Mouse (Mus musculus) frontal cortex, postnatal 14 days (tissue): ENCODE measurements around the gene Ndufaf8.

Experiments
- DNase-seq, 2 experiments: peaks; one replicate each; pipeline ENCODE4 v3.0.0; 2022; ENCODE audit warnings: low spot score in 2 of 2

Ndufaf8 gene

DNA sequence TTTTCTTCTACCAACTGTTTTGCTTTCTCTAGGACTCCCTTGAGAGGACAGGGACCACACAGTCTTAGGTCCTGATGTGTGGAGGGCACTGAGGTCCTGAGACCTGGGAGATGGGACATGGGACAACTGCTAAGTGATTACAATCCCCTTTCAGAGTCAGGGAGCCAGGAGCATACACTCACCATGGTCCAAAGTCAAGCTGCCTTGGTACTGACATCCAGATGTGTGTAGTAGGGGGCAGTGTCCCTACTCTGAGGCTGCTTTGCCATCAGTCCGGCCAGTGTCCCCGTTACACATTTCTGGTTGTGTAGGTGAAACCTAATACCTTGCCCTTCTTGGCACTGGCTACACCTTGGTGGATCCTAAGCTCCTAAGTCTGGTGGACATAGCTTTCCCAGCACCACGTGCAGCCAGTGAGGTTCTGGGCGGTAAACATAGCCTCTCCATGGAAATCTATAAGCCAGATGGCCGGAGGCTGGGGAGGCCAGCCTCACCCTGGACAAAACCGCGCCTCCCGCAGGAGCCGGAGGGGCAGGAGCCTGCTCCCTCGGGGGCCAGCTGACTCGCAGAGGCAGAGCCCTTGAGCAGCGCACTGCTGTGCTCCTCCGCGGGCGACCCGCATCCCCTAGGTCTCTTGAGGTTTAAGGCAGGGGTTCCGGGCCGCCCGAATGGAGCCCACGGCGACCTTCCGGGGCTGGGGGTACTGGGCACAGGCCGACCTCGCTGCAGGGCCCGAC lies 12.7 kb upstream of the Ndufaf8 start:
- DNase-seq, result peak in 1 of 2 experiments; percentile 20

DNA sequence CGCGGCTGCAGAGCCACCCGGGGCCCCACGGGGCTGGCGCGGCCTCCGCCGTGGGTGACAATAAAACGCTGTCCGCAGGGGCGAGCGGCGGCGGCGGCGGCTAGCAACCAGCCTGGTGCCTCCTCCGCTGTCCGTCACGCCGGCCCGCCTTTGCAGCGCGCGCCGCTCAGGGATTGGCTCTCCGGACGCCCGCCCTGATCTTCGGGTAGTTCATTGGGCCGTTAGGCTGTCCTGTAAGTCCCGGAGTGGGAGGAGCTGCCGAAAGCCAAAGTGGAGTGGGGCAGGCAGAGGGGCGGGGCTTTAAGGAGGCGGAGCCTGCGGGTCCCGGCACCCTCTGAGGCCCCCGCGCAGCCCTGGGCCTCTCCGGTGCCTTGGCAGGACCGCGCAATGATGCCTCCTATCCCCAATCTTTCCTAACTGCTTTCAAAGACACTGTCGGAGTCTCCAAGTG lies 12.0 kb upstream of the Ndufaf8 start, which contains the start of gene Cep131:
Gene Cep131 (minus strand): TSS at position 126 of the 451 bp plus-strand sequence.
- DNase-seq, result peak; percentile 95 to 96

GRCm38 (mm10) chr11:120090661-120091060 lies 8.1 kb upstream of the Ndufaf8 start:
- no peak for DNase-seq

DNA sequence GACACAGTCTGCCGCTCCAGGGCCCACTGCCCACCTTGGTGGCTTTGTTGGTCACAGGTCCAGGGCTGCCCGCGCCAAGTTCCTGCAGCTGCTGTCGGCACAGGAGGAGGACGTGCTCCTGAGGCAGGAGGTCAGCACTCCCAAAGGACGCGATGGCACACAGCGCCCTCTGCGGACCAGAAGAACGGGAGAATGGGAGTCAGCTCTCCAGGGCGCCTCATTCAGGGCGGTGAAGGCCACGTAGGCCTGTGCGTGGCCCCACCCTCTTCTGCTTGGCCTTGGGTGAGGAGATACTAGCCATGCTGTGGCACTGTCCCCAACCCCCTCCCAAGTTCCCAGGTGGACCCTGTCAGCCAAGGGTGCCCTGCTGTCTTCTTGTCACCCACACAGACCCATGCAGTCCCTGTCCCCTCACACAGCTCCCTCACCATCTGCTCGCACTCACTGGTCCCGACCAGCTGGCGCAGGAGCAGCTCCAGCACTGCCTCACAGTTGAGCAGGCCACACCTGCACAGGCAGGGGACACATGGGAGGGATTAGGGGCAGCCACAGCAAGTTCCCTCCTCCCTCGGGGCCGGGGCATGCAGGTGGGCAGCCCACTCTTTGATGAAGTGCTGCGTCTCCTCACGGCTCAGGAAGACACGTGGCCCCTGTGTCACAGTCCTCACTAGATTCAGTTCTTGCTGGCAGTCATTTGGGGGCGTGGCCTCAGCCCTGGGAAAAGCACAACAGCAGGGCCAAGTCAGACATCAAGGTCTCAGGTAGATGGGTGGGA lies 5.7 kb upstream of the Ndufaf8 start:
- DNase-seq, result no peak

DNA sequence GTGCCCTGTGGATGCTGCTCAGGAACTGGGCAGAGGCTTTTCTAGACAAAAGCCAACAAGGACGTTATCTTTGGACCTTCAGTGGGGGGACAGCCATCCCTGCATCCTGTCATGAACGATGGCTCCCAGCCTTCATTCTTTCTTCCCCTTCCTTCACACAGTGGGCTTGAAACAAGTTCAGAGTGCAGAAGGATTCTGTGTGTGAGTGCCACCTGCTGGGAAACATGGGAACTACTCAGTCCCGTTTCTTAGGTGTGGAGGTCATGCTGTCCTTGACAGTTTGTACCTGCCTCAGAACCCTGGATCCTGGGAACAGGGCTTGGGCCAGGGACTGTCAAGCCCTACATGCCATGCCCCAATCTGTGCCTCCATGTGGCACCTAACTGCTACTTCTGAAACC lies 2.3 kb downstream of the Ndufaf8 start:
- peak; percentile 58 to 70 for DNase-seq

DNA sequence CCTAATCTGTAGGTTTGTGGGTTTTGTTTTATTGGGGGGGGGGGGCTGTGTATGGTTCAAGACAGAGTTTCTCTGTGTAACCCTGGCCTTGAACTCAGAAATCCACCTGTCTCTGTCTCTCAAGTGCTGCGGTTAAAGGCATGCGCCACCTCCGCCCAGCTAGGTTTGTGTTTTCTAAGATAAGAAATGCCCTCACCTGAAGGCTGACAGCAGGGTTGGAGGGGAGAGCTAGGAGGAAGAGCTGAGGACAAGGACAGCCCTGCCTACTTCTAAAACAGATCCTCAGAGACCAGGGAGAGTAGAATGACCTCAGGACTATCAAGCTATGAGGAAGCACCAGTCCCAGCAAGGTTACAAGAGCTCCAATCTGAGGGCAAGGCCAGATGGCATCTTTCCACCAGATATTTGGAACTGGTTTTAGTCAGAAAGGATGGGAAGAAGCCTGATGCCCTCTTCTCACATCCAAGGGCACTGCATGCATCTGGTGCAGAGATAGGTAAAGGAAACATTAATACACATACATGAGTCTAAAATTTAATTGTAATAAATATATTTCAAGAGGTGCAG lies 4.8 kb downstream of the Ndufaf8 start:
- DNase-seq, result no peak

DNA sequence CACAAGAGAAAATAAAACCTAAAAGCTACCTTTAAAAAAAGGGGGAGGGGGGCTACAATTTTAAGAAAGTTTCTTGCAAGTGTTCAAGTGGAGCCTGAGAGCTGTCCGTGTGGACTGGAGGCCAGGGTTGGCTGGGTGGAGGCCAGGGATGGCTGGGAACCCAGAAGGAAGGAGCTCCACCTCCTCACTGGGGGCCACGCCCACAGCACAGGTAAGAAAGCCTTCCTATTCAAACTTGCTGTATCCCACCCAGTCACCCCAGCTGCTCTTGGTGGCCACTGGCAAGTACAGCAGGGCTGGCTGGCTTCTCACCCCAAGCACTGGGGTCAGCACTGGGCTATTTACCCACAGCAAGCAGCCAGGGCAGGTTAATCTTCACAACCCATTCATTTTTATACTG lies 8.3 kb downstream of the Ndufaf8 start:
- DNase-seq, result no peak

GRCm38 (mm10) chr11:120107796-120108195 lies 9.1 kb downstream of the Ndufaf8 start:
- DNase-seq, result no peak

DNA sequence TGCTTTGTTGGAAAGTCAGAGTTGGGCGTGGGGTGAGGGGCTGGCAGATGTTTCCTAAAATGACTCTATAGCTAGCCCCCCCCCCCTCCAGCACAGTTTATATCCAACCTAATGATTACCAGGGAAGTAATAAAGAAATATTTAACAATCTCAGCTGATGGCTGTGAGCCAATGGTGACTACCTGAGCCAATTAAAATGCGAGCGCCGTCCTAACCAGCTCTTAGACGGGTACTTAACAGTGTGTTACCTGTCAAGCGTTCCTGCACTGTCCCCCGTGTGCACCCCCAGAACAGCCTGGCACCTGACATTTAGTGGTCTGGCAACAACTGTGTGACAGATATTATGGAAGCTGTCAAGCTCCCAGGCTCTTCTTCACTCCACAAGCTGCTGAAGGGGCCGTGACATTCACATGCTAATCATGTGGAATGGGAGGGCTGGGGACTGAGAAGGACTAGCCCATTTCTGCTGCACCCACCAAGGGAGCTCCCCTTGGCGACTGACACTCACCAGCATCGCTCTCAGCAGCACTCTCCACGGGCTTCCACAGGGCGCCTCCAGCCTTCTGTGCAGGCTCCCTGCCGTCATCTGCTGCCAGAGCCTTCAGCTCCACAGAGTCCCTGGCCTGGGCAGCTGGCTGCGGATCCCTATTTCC lies 11.0 kb downstream of the Ndufaf8 start:
- no peak for DNase-seq

GRCm38 (mm10) chr11:120110554-120110953 lies 11.8 kb downstream of the Ndufaf8 start:
- DNase-seq, result no peak

GRCm38 (mm10) chr11:120111033-120111432 lies 12.3 kb downstream of the Ndufaf8 start:
- peak in 1 of 2 experiments; percentile 47 for DNase-seq

GRCm38 (mm10) chr11:120112136-120112535 lies 13.4 kb downstream of the Ndufaf8 start:
- no peak for DNase-seq

DNA sequence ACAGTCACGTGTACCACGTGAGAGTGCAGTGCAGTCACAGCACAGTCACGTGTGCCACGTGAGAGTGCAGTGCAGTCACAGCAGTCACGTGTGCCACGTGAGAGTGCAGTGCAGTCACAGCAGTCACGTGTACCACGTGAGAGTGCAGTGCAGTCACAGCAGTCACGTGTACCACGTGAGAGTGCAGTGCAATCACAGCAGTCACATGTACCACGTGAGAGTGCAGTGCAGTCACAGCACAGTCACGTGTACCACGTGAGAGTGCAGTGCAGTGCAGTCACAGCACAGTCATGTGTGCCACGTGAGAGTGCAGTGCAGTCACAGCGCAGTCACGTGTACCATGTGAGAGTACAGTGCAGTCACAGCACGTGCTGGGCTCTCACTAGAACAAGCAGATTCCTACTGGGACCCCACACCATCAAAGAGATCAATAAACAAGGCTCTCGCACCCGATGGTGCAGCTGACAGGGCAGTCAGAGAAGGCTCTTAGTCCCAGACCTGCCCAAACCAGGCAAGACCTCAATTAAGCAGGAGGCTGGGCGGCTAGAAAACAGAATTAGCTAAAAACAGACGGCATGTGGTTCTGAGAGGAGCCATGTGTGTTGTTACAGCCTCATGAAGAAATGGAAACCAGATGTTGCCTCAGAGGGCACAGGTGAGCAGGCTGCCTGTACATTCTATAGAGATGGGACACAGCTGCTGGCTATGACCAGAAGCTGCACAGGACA lies 15.9 kb downstream of the Ndufaf8 start:
- DNase-seq, result no peak

DNA sequence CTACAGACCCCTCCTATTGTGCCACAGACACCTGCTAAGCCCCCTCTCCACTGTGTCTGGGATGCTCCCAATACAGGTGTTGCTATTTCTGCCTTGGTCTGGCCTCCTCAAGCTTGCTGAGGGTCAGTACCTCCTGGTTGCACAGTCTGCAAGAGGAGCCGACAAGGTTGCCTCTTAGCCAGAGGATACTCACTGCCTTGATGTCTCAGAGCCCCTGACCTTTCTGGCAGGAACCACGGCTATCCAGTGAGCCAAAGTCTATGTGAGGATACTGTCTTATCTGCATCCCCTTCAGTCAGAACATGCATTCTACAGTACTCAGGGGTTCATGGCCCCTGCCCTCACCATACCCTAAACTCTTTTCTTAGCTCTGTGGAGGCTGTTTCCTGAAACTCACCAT lies 18.9 kb downstream of the Ndufaf8 start:
- no peak for DNase-seq

DNA sequence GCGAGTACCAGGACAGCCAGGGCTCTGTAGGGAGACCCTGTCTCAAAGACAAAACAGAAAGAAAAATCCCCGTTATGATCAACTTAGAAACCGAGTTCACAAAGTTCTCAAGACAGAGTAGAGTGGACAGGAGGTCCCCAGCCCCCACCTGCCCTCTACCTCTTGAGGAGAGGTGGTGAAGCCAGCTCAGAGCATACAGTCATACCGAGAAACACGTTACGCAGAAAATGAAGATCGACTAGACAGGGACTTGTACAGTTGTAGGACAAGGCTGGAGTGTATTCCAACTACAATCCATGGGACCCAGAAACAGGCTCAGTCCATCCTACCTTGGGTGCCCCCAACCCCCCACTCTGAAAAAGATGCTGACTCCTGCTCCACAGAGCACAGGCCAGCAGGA lies 20.4 kb downstream of the Ndufaf8 start:
- no peak for DNase-seq

DNA sequence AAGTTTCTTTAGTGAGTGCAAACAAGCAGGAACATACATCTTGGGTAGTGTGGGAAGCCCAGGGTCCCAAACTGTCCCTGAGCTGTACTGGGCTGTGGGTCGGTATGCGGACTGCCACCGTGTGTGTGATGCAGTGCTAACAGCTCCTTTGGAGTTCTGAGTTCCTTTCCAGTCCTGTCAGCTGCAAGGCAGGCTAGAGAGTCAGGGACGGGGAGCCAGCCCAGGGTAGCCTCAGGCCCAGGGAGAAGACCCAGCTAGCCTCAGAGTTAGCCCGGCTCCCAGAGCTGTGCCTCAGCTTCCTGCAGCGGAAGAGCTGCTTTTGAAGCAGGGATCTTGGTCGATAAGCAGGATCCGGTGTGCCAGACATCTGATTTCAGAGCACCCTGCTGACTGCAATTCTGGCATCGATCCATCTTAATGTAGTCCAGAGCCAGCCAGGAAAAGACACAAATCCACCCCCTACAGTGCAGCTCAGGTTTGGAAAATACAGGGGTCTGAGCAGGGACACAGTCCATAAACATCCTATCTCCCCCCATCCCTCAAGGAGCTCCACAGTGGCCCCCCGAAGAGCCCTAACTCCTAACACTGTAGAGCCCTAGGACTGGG lies 21.3 kb downstream of the Ndufaf8 start:
- DNase-seq, result no peak

- DNase-seq, result peak in 1 of 2 experiments; percentile 63
These were observed 22.1 kb downstream of the Ndufaf8 start for GRCm38 (mm10) chr11:120120642-120121420.

DNA sequence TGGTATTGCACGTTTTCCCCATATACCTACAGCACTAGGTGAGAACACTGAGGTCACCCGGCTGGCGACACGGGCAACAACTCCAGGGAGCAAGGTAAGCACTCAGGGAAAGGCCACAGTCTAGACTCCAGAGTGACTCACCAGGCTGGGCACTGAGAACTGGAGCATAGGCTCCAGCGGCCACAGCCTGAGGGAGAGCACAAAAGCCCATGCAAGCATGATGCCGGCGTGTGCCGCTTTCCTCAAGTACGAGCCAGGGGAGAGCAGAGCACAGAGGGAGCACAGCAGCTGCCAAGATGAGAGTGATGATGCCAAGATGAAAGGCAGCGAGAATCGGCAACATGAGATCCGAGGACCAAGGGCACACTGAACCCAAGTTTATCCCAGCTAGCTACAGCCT lies 23.4 kb downstream of the Ndufaf8 start:
- no peak for DNase-seq

- DNase-seq, result no peak
These were observed 28.1 kb downstream of the Ndufaf8 start for GRCm38 (mm10) chr11:120126845-120127244.

DNA sequence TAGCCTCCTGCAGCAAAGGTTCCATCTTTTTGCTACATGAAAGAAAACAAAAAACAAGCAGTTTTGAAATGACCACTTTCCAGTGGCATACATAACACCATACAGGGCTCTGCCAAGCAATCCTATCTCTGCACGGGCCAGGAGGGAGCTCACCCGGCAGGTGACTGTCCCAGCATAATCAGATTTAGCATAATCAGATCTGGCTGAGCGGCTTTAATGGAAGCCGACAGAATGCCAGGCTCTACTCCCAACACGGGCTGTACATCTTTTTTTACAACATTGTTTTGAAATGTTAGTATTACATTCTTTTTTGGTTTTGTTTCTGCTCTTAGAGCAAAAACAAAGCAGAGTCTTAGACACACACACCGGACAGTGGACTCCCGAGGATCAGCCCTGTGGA lies 30.6 kb downstream of the Ndufaf8 start:
- no peak for DNase-seq
